Mouse (Mus musculus) C2C12 (cell line): ENCODE results near the gene Scd2.

ENCODE experiments used
- CEBPB ChIP-seq: IDR thresholded peaks from one replicate; pipeline ENCODE4 v1.6.1; 2011; ENCODE audit warnings: low read depth, mild to moderate bottlenecking, control low read depth, moderate library complexity
- CTCF ChIP-seq: IDR thresholded peaks from one replicate; pipeline ENCODE4 v1.5.1; 2011; ENCODE audit not compliant: control insufficient read depth, insufficient read depth, insufficient read length
- FOSL1 ChIP-seq: IDR thresholded peaks from one replicate; pipeline ENCODE4 v1.8.0; 2011; ENCODE audit warnings: mild to moderate bottlenecking, low read length; ENCODE audit not compliant: poor library complexity, insufficient read depth, severe bottlenecking
- MAX ChIP-seq: IDR thresholded peaks from one replicate; pipeline ENCODE4 v1.6.1; 2011; ENCODE audit warnings: mild to moderate bottlenecking, control low read depth
- USF1 ChIP-seq: IDR thresholded peaks from one replicate; pipeline ENCODE4 v1.6.1; 2011; ENCODE audit warnings: low read depth, mild to moderate bottlenecking, control low read depth, moderate library complexity

GRCm38 (mm10) chr19:44318545-44318944 is 25.1 kb downstream of the Scd2 start:
- no peak for TF ChIP-seq FOSL1
- TF ChIP-seq CTCF: no peak
- no peak for TF ChIP-seq USF1
- no peak for TF ChIP-seq CEBPB
- TF ChIP-seq MAX: no peak
